Mouse (Mus musculus) limb, embryonic 14.5 days (tissue): ENCODE measurements around the gene Olfr484. TPM values are rescaled to one million over a fixed set of nuclear protein-coding genes. Genes with fewer than 3 reads are reported as not detected.

ENCODE experiments used
- ATAC-seq: fragments of 200-750 bp; cut with Nextera tagmentation; 2 replicates; pipeline ENCODE4 v1.8.0; 2017; ENCODE audit warnings: low read depth, moderate number of reproducible peaks, moderate TSS enrichment; ENCODE audit not compliant: low FRiP score
- DNase-seq: peaks from one replicate; pipeline ENCODE4 v3.0.0-alpha.2; 2015; ENCODE audit warnings: low spot score
- H3K27ac ChIP-seq: fragments of 300-500 bp; sonication (generic); replicated peaks from 2 replicates; pipeline ENCODE4 v1.5.1; 2014; ENCODE audit warnings: low read depth, mild to moderate bottlenecking, low read length, moderate library complexity, mixed read lengths
- H3K27me3 ChIP-seq: fragments of 300-500 bp; sonication (generic); 2 replicates; pipeline ENCODE4 v1.6.1; 2014; ENCODE audit warnings: low read length, mixed read lengths; ENCODE audit not compliant: control insufficient read depth, insufficient read depth
- H3K36me3 ChIP-seq: fragments of 300-500 bp; sonication (generic); 2 replicates; pipeline ENCODE4 v1.6.1; 2014; ENCODE audit warnings: mild to moderate bottlenecking, low read length, moderate library complexity, mixed read lengths; ENCODE audit not compliant: control insufficient read depth, insufficient read depth
- H3K4me1 ChIP-seq: fragments of 300-500 bp; sonication (generic); 2 replicates; pipeline ENCODE4 v1.6.1; 2014; ENCODE audit warnings: antibody characterized with exemption, low read length, mixed read lengths; ENCODE audit not compliant: control insufficient read depth, insufficient read depth
- H3K4me2 ChIP-seq: fragments of 300-500 bp; sonication (generic); replicated peaks from 2 replicates; pipeline ENCODE4 v1.6.1; 2014; ENCODE audit warnings: low read depth, mild to moderate bottlenecking, low read length, moderate library complexity; ENCODE audit not compliant: severe bottlenecking
- H3K4me3 ChIP-seq: fragments of 300-500 bp; sonication (generic); replicated peaks from 2 replicates; pipeline ENCODE4 v1.5.1; 2014; ENCODE audit warnings: low read length
- H3K9ac ChIP-seq: fragments of 300-500 bp; sonication (generic); 2 replicates; pipeline ENCODE4 v1.6.1; 2014; ENCODE audit warnings: mild to moderate bottlenecking, low read depth, low read length, moderate library complexity; ENCODE audit not compliant: severe bottlenecking
- H3K9me3 ChIP-seq: fragments of 300-500 bp; sonication (generic); 2 replicates; pipeline ENCODE4 v1.6.1; 2016; ENCODE audit warnings: low read length; ENCODE audit not compliant: control insufficient read depth
- POLR2A ChIP-seq: fragments of 200-500 bp; IDR thresholded peaks from 2 replicates; pipeline ENCODE4 v1.8.0; 2012; ENCODE audit warnings: inconsistent platforms, mild to moderate bottlenecking, moderate library complexity, borderline replicate concordance; ENCODE audit not compliant: insufficient read depth, insufficient read length; ENCODE audit errors: extremely low read depth
- WGBS: fragments of 180-500 bp; shearing (Covaris S2); extraction: QIAGEN DNeasy Blood & Tissue Kit; methylation state at CpG from one replicate; pipeline ENCODE4 v1.1.7; 2014; 5-methylcytosine and 5-hydroxymethylcytosine counted together
- polyA plus RNA-seq, 2 experiments: library from polyadenylated mRNA; depleted of rRNA in 1 of 2; stranded (reverse) in 1 of 2; unstranded in 1 of 2; fragments of >200 nt; fragmentation: Nextera tagmentation in 1 of 2; extraction: Ambion mirVana in 1 of 2; gene quantifications; 2 replicates each; pipeline versions ENCODE4 v1.2.1 to v1.2.3; 2012 to 2014

The Olfr484 gene
- polyA plus RNA-seq, 2 experiments = not detected

GRCm38 (mm10) chr7:108097486-108097885 is 29.8 kb downstream of the Olfr484 start, which contains the start of gene Olfr482:
TSS of gene Olfr482 (minus strand) at chr7:108097586.
- TF ChIP-seq POLR2A = no peak
- ATAC-seq (no peak), DNase-seq (no peak)
- Histone ChIP-seq H3K36me3 (no peaks in the 10 kb centered on the region), H3K9ac (no peak within 1 kb of the TSS), H3K4me1 (no peaks in the 10 kb centered on the region), H3K27me3 (no peaks in the 10 kb centered on the region), H3K9me3 (no peaks in the 10 kb centered on the region), H3K4me2 (no peak within 1 kb of the TSS), H3K4me3 (no peak within 1 kb of the TSS), H3K27ac (no peak within 1 kb of the TSS)
- 76% methylated on average over 1 of the region's 1 CpGs for WGBS

- no peak for TF ChIP-seq POLR2A
- no peak within 1 kb of the TSS for H3K27ac ChIP-seq
- no peak within 1 kb of the TSS for H3K4me2 ChIP-seq
- H3K27me3 ChIP-seq = no peaks in the 10 kb centered on the region
- H3K4me1 ChIP-seq = no peaks in the 10 kb centered on the region
- H3K9ac ChIP-seq = no peak within 1 kb of the TSS
- DNase-seq = no peak
- ATAC-seq = no peak
- H3K9me3 ChIP-seq = no peaks in the 10 kb centered on the region
- no peak within 1 kb of the TSS for H3K4me3 ChIP-seq
- no peaks in the 10 kb centered on the region for H3K36me3 ChIP-seq
Observed at GRCm38 (mm10) chr7:108079555-108079954, 47.7 kb downstream of the Olfr484 start, which contains the start of gene Olfr481. TSS of gene Olfr481 (plus strand) at chr7:108079855.

Other genes starting within 250 kb of the Olfr484 start
- gene Olfr472, start 229.5 kb downstream of the Olfr484 start, polyA plus RNA-seq (2012; rRNA removed) = not detected in 2 replicates
- gene Olfr472, start 229.5 kb downstream of the Olfr484 start, polyA plus RNA-seq (2014; fragmentation: Nextera tagmentation; extraction: Ambion mirVana) = not detected in 2 replicates
- gene Olfr473, start 197.0 kb downstream of the Olfr484 start, polyA plus RNA-seq (2012; rRNA removed) = not detected in 2 replicates
- gene Olfr473, start 197.0 kb downstream of the Olfr484 start, polyA plus RNA-seq (2014; fragmentation: Nextera tagmentation; extraction: Ambion mirVana) = not detected in 2 replicates
- gene Olfr474, start 172.8 kb downstream of the Olfr484 start, polyA plus RNA-seq (2012; rRNA removed) = not detected in 2 replicates
- not detected in 2 replicates for gene Olfr474, start 172.8 kb downstream of the Olfr484 start, polyA plus RNA-seq (2014; fragmentation: Nextera tagmentation; extraction: Ambion mirVana)
- gene Olfr476, start 162.6 kb downstream of the Olfr484 start, polyA plus RNA-seq (2012; rRNA removed) = not detected in 2 replicates
- gene Olfr476, start 162.6 kb downstream of the Olfr484 start, polyA plus RNA-seq (2014; fragmentation: Nextera tagmentation; extraction: Ambion mirVana) = not detected in 2 replicates
- gene Olfr477, start 140.8 kb downstream of the Olfr484 start, polyA plus RNA-seq (2012; rRNA removed) = not detected in 2 replicates
- not detected in 2 replicates for gene Olfr477, start 140.8 kb downstream of the Olfr484 start, polyA plus RNA-seq (2014; fragmentation: Nextera tagmentation; extraction: Ambion mirVana)
- not detected in 2 replicates for gene Olfr478, start 93.5 kb downstream of the Olfr484 start, polyA plus RNA-seq (2012; rRNA removed)
- not detected in 2 replicates for gene Olfr478, start 93.5 kb downstream of the Olfr484 start, polyA plus RNA-seq (2014; fragmentation: Nextera tagmentation; extraction: Ambion mirVana)
- not detected in 2 replicates for gene Olfr479, start 76.8 kb downstream of the Olfr484 start, polyA plus RNA-seq (2012; rRNA removed)
- not detected in 2 replicates for gene Olfr479, start 76.8 kb downstream of the Olfr484 start, polyA plus RNA-seq (2014; fragmentation: Nextera tagmentation; extraction: Ambion mirVana)
- not detected in 2 replicates for gene Olfr480, start 60.1 kb downstream of the Olfr484 start, polyA plus RNA-seq (2012; rRNA removed)
- not detected in 2 replicates for gene Olfr480, start 60.1 kb downstream of the Olfr484 start, polyA plus RNA-seq (2014; fragmentation: Nextera tagmentation; extraction: Ambion mirVana)
- gene Olfr481, start 47.6 kb downstream of the Olfr484 start, polyA plus RNA-seq (2012; rRNA removed) = not detected in 2 replicates
- gene Olfr481, start 47.6 kb downstream of the Olfr484 start, polyA plus RNA-seq (2014; fragmentation: Nextera tagmentation; extraction: Ambion mirVana) = not detected in 2 replicates
- not detected in 2 replicates for gene Olfr482, start 29.9 kb downstream of the Olfr484 start, polyA plus RNA-seq (2012; rRNA removed)
- gene Olfr482, start 29.9 kb downstream of the Olfr484 start, polyA plus RNA-seq (2014; fragmentation: Nextera tagmentation; extraction: Ambion mirVana) = not detected in 2 replicates
- not detected in 2 replicates for gene Olfr483, start 26.6 kb downstream of the Olfr484 start, polyA plus RNA-seq (2012; rRNA removed)
- not detected in 2 replicates for gene Olfr483, start 26.6 kb downstream of the Olfr484 start, polyA plus RNA-seq (2014; fragmentation: Nextera tagmentation; extraction: Ambion mirVana)
- gene Olfr485, start 32.4 kb upstream of the Olfr484 start, polyA plus RNA-seq (2012; rRNA removed) = not detected in 2 replicates
- not detected in 2 replicates for gene Olfr485, start 32.4 kb upstream of the Olfr484 start, polyA plus RNA-seq (2014; fragmentation: Nextera tagmentation; extraction: Ambion mirVana)
- gene Olfr486, start 45.3 kb upstream of the Olfr484 start, polyA plus RNA-seq (2012; rRNA removed) = not detected in 2 replicates
- not detected in 2 replicates for gene Olfr486, start 45.3 kb upstream of the Olfr484 start, polyA plus RNA-seq (2014; fragmentation: Nextera tagmentation; extraction: Ambion mirVana)
- gene Olfr487, start 87.2 kb upstream of the Olfr484 start, polyA plus RNA-seq (2012; rRNA removed) = not detected in 2 replicates
- not detected in 2 replicates for gene Olfr487, start 87.2 kb upstream of the Olfr484 start, polyA plus RNA-seq (2014; fragmentation: Nextera tagmentation; extraction: Ambion mirVana)
- 0.03 TPM in 1 of 2 replicates, not detected in the other for gene Olfr488, start 130.9 kb upstream of the Olfr484 start, polyA plus RNA-seq (2012; rRNA removed)
- gene Olfr488, start 130.9 kb upstream of the Olfr484 start, polyA plus RNA-seq (2014; fragmentation: Nextera tagmentation; extraction: Ambion mirVana) = not detected in 2 replicates
- gene Olfr490, start 161.5 kb upstream of the Olfr484 start, polyA plus RNA-seq (2012; rRNA removed) = not detected in 2 replicates
- not detected in 2 replicates for gene Olfr490, start 161.5 kb upstream of the Olfr484 start, polyA plus RNA-seq (2014; fragmentation: Nextera tagmentation; extraction: Ambion mirVana)
- gene Olfr491, start 186.0 kb upstream of the Olfr484 start, polyA plus RNA-seq (2012; rRNA removed) = not detected in 2 replicates
- not detected in 2 replicates for gene Olfr491, start 186.0 kb upstream of the Olfr484 start, polyA plus RNA-seq (2014; fragmentation: Nextera tagmentation; extraction: Ambion mirVana)
- 0.37 and 0.48 TPM in 2 replicates for gene Olfr492, start 196.2 kb upstream of the Olfr484 start, polyA plus RNA-seq (2012; rRNA removed)
- gene Olfr492, start 196.2 kb upstream of the Olfr484 start, polyA plus RNA-seq (2014; fragmentation: Nextera tagmentation; extraction: Ambion mirVana) = 0.47 and 0.65 TPM in 2 replicates
- gene Olfr493, start 219.5 kb upstream of the Olfr484 start, polyA plus RNA-seq (2012; rRNA removed) = not detected in 2 replicates
- not detected in 2 replicates for gene Olfr493, start 219.5 kb upstream of the Olfr484 start, polyA plus RNA-seq (2014; fragmentation: Nextera tagmentation; extraction: Ambion mirVana)
- gene Olfr494, start 237.9 kb upstream of the Olfr484 start, polyA plus RNA-seq (2012; rRNA removed) = not detected in 2 replicates
- gene Olfr494, start 237.9 kb upstream of the Olfr484 start, polyA plus RNA-seq (2014; fragmentation: Nextera tagmentation; extraction: Ambion mirVana) = not detected in 2 replicates